Mouse (Mus musculus): ENCODE measurements around the gene Brd3. TPM values are rescaled to one million over a fixed set of nuclear protein-coding genes. Genes with fewer than 3 reads are reported as not detected.
A peak's percentile ranks its signal among the peaks of the same experiment; 100 is the strongest.

The Brd3 gene
- polyA plus RNA-seq, 1 experiment from 2014 or later: 70.8 TPM

- Histone ChIP-seq H3K9ac (ENCODE audit: low read length) (peak overlapping the region; percentile 84), H3K4me1 (ENCODE audit: control insufficient read depth in 2 of 2, insufficient read depth in 2 of 2, low read length in 2 of 2) (peaks cover 6 to 10% of the 10 kb centered on the region in 2 experiments), H3K9me3 (ENCODE audit: control insufficient read depth, low read length) (no peaks in the 10 kb centered on the region), H3K4me3 (ENCODE audit: control insufficient read depth in 1 of 2, insufficient read depth in 1 of 2, low read depth in 1 of 2, low read length in 2 of 2) (peak overlapping the region; percentile 65 to 86), H3K27ac (replicated peaks in 1 of 2; ENCODE audit: control insufficient read depth in 1 of 2, insufficient read depth in 1 of 2, low read depth in 2 of 2, low read length in 2 of 2) (0 out of 4 replicates have a peak overlapping the region, but pooled peaks of 1 of the 2 experiments have one; percentile 2), H3K27me3 (ENCODE audit: control insufficient read depth, insufficient read depth, low read length) (peaks cover 3% of the 10 kb centered on the region; the same call in 1 of the 2 replicates), H3K36me3 (ENCODE audit: control insufficient read depth, insufficient read depth, low read length) (no peaks in the 10 kb centered on the region), H3K4me2 (ENCODE audit: low read length) (peak overlapping the region; percentile 96)
- ATAC-seq (ENCODE audit: insufficient number of reproducible peaks, insufficient read depth, low FRiP score, low read depth): no peak
- 2% methylated on average over 20 of the region's 20 CpGs for WGBS
Observed at GRCm38 (mm10) chr2:27425161-27425611, 82.3 kb downstream of the Brd3 start.

- Histone ChIP-seq H3K36me3 (ENCODE audit: control insufficient read depth, insufficient read depth, low read length) (no peaks in the 10 kb centered on the region), H3K4me1 (ENCODE audit: control insufficient read depth in 2 of 2, insufficient read depth in 2 of 2, low read length in 2 of 2) (peaks cover 15 to 22% of the 10 kb centered on the region in 2 experiments), H3K4me2 (ENCODE audit: low read length) (no peak overlapping the region), H3K4me3 (ENCODE audit: control insufficient read depth in 1 of 2, insufficient read depth in 1 of 2, low read depth in 1 of 2, low read length in 2 of 2) (no peak overlapping the region), H3K9ac (ENCODE audit: low read length) (no peak overlapping the region), H3K9me3 (ENCODE audit: control insufficient read depth, low read length) (no peaks in the 10 kb centered on the region), H3K27ac (replicated peaks in 1 of 2; ENCODE audit: control insufficient read depth in 1 of 2, insufficient read depth in 1 of 2, low read depth in 2 of 2, low read length in 2 of 2) (no peak overlapping the region), H3K27me3 (ENCODE audit: control insufficient read depth, insufficient read depth, low read length) (0 out of 2 replicates have a peak, but pooled peaks cover 3% of the 10 kb centered on the region)
- 80% methylated on average over 7 of the region's 7 CpGs for WGBS
- no peak for ATAC-seq (ENCODE audit: insufficient number of reproducible peaks, insufficient read depth, low FRiP score, low read depth)
Observed at GRCm38 (mm10) chr2:27423596-27423995, 83.9 kb downstream of the Brd3 start.

GRCm38 (mm10) chr2:27421293-27422068 lies 86.0 kb downstream of the Brd3 start:
- Histone ChIP-seq H3K4me3 (ENCODE audit: control insufficient read depth in 1 of 2, insufficient read depth in 1 of 2, low read depth in 1 of 2, low read length in 2 of 2) (no peak overlapping the region), H3K27ac (replicated peaks in 1 of 2; ENCODE audit: control insufficient read depth in 1 of 2, insufficient read depth in 1 of 2, low read depth in 2 of 2, low read length in 2 of 2) (no peak overlapping the region), H3K9ac (ENCODE audit: low read length) (no peak overlapping the region), H3K27me3 (ENCODE audit: control insufficient read depth, insufficient read depth, low read length) (0 out of 2 replicates have a peak, but pooled peaks cover 3% of the 10 kb centered on the region), H3K36me3 (ENCODE audit: control insufficient read depth, insufficient read depth, low read length) (no peaks in the 10 kb centered on the region), H3K4me2 (ENCODE audit: low read length) (no peak overlapping the region), H3K4me1 (ENCODE audit: control insufficient read depth in 2 of 2, insufficient read depth in 2 of 2, low read length in 2 of 2) (peaks cover 29 to 34% of the 10 kb centered on the region in 2 experiments), H3K9me3 (ENCODE audit: control insufficient read depth, low read length) (no peaks in the 10 kb centered on the region)
- 70% methylated on average over 20 of the region's 20 CpGs for WGBS
- no peak for ATAC-seq (ENCODE audit: insufficient number of reproducible peaks, insufficient read depth, low FRiP score, low read depth)

- no peak overlapping the region for H3K4me2 ChIP-seq (ENCODE audit: low read length)
- no peaks in the 10 kb centered on the region for H3K36me3 ChIP-seq (ENCODE audit: control insufficient read depth, insufficient read depth, low read length)
- no peak for ATAC-seq (ENCODE audit: insufficient number of reproducible peaks, insufficient read depth, low FRiP score, low read depth)
- 0 out of 2 replicates have a peak, but pooled peaks cover 3% of the 10 kb centered on the region for H3K27me3 ChIP-seq (ENCODE audit: control insufficient read depth, insufficient read depth, low read length)
- no peak overlapping the region for H3K4me3 ChIP-seq (ENCODE audit: control insufficient read depth in 1 of 2, insufficient read depth in 1 of 2, low read depth in 1 of 2, low read length in 2 of 2)
- 28% methylated on average over 6 of the region's 6 CpGs for WGBS
- 0 out of 2 replicates have a peak overlapping the region, but pooled peaks have one; percentile 12 for H3K9ac ChIP-seq (ENCODE audit: low read length)
- no peaks in the 10 kb centered on the region for H3K9me3 ChIP-seq (ENCODE audit: control insufficient read depth, low read length)
- peaks cover 50 to 62% of the 10 kb centered on the region in 2 experiments for H3K4me1 ChIP-seq (ENCODE audit: control insufficient read depth in 2 of 2, insufficient read depth in 2 of 2, low read length in 2 of 2)
- H3K27ac ChIP-seq (replicated peaks in 1 of 2; ENCODE audit: control insufficient read depth in 1 of 2, insufficient read depth in 1 of 2, low read depth in 2 of 2, low read length in 2 of 2): peak overlapping the region; percentile 6 to 28; a peak in 2 of 4 replicates
Observed at GRCm38 (mm10) chr2:27418577-27419070, 88.8 kb downstream of the Brd3 start.

- H3K36me3 ChIP-seq (ENCODE audit: control insufficient read depth, insufficient read depth, low read length): no peaks in the 10 kb centered on the region
- no peaks in the 10 kb centered on the region for H3K27me3 ChIP-seq (ENCODE audit: control insufficient read depth, insufficient read depth, low read length)
- H3K4me3 ChIP-seq (ENCODE audit: control insufficient read depth in 1 of 2, insufficient read depth in 1 of 2, low read depth in 1 of 2, low read length in 2 of 2): no peak overlapping the region
- no peaks in the 10 kb centered on the region for H3K9me3 ChIP-seq (ENCODE audit: control insufficient read depth, low read length)
- 31% methylated on average over 5 of the region's 5 CpGs for WGBS
- H3K27ac ChIP-seq (replicated peaks in 1 of 2; ENCODE audit: control insufficient read depth in 1 of 2, insufficient read depth in 1 of 2, low read depth in 2 of 2, low read length in 2 of 2): no peak overlapping the region
- H3K4me2 ChIP-seq (ENCODE audit: low read length): no peak overlapping the region
- H3K4me1 ChIP-seq (ENCODE audit: control insufficient read depth in 2 of 2, insufficient read depth in 2 of 2, low read length in 2 of 2): peaks cover 50 to 64% of the 10 kb centered on the region in 2 experiments
- no peak; the same call in 1 of the 2 replicates for ATAC-seq (ENCODE audit: insufficient number of reproducible peaks, insufficient read depth, low FRiP score, low read depth)
- H3K9ac ChIP-seq (ENCODE audit: low read length): no peak overlapping the region; the same call in 1 of the 2 replicates
Observed at GRCm38 (mm10) chr2:27417648-27418153, 89.8 kb downstream of the Brd3 start.

GRCm38 (mm10) chr2:27416425-27416824 lies 91.0 kb downstream of the Brd3 start:
- Histone ChIP-seq H3K27ac (replicated peaks in 1 of 2; ENCODE audit: control insufficient read depth in 1 of 2, insufficient read depth in 1 of 2, low read depth in 2 of 2, low read length in 2 of 2) (no peak overlapping the region), H3K4me3 (ENCODE audit: control insufficient read depth in 1 of 2, insufficient read depth in 1 of 2, low read depth in 1 of 2, low read length in 2 of 2) (no peak overlapping the region), H3K36me3 (ENCODE audit: control insufficient read depth, insufficient read depth, low read length) (no peaks in the 10 kb centered on the region), H3K9me3 (ENCODE audit: control insufficient read depth, low read length) (no peaks in the 10 kb centered on the region), H3K27me3 (ENCODE audit: control insufficient read depth, insufficient read depth, low read length) (no peaks in the 10 kb centered on the region), H3K4me2 (ENCODE audit: low read length) (no peak overlapping the region), H3K9ac (ENCODE audit: low read length) (no peak overlapping the region), H3K4me1 (ENCODE audit: control insufficient read depth in 2 of 2, insufficient read depth in 2 of 2, low read length in 2 of 2) (peaks cover 58 to 73% of the 10 kb centered on the region in 2 experiments)
- WGBS: 8% methylated on average over 3 of the region's 3 CpGs
- no peak for ATAC-seq (ENCODE audit: insufficient number of reproducible peaks, insufficient read depth, low FRiP score, low read depth)

- Histone ChIP-seq H3K4me2 (ENCODE audit: low read length) (no peak overlapping the region), H3K4me3 (ENCODE audit: control insufficient read depth in 1 of 2, insufficient read depth in 1 of 2, low read depth in 1 of 2, low read length in 2 of 2) (no peak overlapping the region), H3K36me3 (ENCODE audit: control insufficient read depth, insufficient read depth, low read length) (no peaks in the 10 kb centered on the region), H3K27ac (replicated peaks in 1 of 2; ENCODE audit: control insufficient read depth in 1 of 2, insufficient read depth in 1 of 2, low read depth in 2 of 2, low read length in 2 of 2) (no peak overlapping the region), H3K9ac (ENCODE audit: low read length) (no peak overlapping the region), H3K4me1 (ENCODE audit: control insufficient read depth in 2 of 2, insufficient read depth in 2 of 2, low read length in 2 of 2) (peaks cover 62 to 71% of the 10 kb centered on the region in 2 experiments), H3K9me3 (ENCODE audit: control insufficient read depth, low read length) (no peaks in the 10 kb centered on the region), H3K27me3 (ENCODE audit: control insufficient read depth, insufficient read depth, low read length) (no peaks in the 10 kb centered on the region)
- 72% methylated on average over 11 of the region's 11 CpGs for WGBS
- ATAC-seq (ENCODE audit: insufficient number of reproducible peaks, insufficient read depth, low FRiP score, low read depth): no peak
Observed at GRCm38 (mm10) chr2:27415060-27415783, 92.2 kb downstream of the Brd3 start.
